Mouse (Mus musculus) MEL (cell line): ENCODE measurements around the gene 4933428G20Rik.

Source experiments
- GATA1 ChIP-seq: IDR thresholded peaks from 2 replicates; pipeline ENCODE4 v1.6.1; 2011; ENCODE audit warnings: low read depth, low read length, improper control_type of control experiment
- MYC ChIP-seq: IDR thresholded peaks from 2 replicates; pipeline ENCODE4 v1.6.1; 2011; ENCODE audit warnings: low read depth, mild to moderate bottlenecking, low read length, improper control_type of control experiment, moderate library complexity

DNA sequence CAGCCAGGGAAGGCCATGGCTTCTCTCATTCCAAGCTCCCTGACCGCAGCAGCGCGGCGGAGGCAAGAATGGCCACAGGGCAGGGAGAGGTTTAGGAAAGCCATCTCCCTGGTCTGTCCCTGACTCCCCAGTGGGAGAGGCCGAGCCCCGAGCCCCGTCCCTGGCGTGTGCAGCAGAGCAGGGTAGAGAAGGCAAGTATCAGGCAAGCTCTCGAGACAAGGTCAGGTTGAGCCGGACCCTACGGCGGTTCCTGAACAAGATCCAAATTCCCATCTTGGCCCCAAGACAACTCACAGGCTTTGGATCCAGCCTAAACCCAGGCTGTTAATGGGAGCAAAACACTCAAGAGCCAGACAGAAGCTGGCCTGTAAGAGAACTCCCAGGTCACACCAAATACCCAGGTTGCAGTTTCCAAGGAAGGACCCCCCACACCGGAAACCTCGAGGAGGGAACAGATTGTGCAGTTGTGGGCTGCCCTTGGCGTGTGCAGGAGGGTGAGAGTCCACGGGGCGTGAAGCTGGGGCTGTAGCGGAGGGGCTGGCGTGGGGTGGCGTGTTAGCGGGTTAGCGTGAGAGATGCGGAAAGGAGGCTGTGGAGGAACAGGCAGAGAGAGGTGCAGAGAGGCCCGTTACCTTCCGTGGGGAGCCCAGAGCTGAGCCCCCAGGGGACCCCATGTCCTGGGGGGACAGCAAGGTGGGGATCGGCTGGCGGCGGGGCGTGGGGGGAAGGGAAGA, 21.8 kb upstream of the 4933428G20Rik start:
- TF ChIP-seq MYC (no peak), GATA1 (no peak)
